Mouse (Mus musculus) midbrain, embryonic 16.5 days (tissue): Measurements from ENCODE around the gene Rps27a. TPM values are rescaled to one million over a fixed set of nuclear protein-coding genes. Genes with fewer than 3 reads are reported as not detected.

Experiments used
- ATAC-seq: fragments of 200-750 bp; cut with Nextera tagmentation; 2 replicates; pipeline ENCODE4 v1.8.0; 2017; ENCODE audit warnings: moderate TSS enrichment
- H3K27ac ChIP-seq: fragments of 300-500 bp; sonication (generic); 2 replicates; pipeline ENCODE4 v1.5.1; 2014; ENCODE audit warnings: mild to moderate bottlenecking, low read length, mixed read lengths
- H3K27me3 ChIP-seq: fragments of 300-500 bp; sonication (generic); 2 replicates; pipeline ENCODE4 v1.6.1; 2014; ENCODE audit warnings: low read depth, low read length, mixed read lengths; ENCODE audit not compliant: control insufficient read depth, insufficient read depth
- H3K36me3 ChIP-seq: fragments of 300-500 bp; sonication (generic); 2 replicates; pipeline ENCODE4 v1.6.1; 2014; ENCODE audit warnings: mild to moderate bottlenecking, low read length, moderate library complexity, mixed read lengths; ENCODE audit not compliant: control insufficient read depth, insufficient read depth
- H3K4me1 ChIP-seq: fragments of 300-500 bp; sonication (generic); 2 replicates; pipeline ENCODE4 v1.6.1; 2014; ENCODE audit warnings: mild to moderate bottlenecking, low read length, mixed read lengths; ENCODE audit not compliant: control insufficient read depth, insufficient read depth
- H3K4me2 ChIP-seq: fragments of 300-500 bp; sonication (generic); 2 replicates; pipeline ENCODE4 v1.6.1; 2014; ENCODE audit warnings: mild to moderate bottlenecking, low read length, mixed read lengths
- H3K4me3 ChIP-seq: fragments of 300-500 bp; sonication (generic); 2 replicates; pipeline ENCODE4 v1.5.1; 2014; ENCODE audit warnings: low read depth, mild to moderate bottlenecking, low read length, moderate library complexity, mixed read lengths
- H3K9ac ChIP-seq: fragments of 300-500 bp; sonication (generic); 2 replicates; pipeline ENCODE4 v1.6.1; 2014; ENCODE audit warnings: low read depth, low read length, mixed read lengths
- H3K9me3 ChIP-seq: fragments of 300-500 bp; sonication (generic); replicated peaks from 2 replicates; pipeline ENCODE4 v1.6.1; 2014; ENCODE audit warnings: mild to moderate bottlenecking, low read length, mixed read lengths; ENCODE audit not compliant: control insufficient read depth, poor library complexity, severe bottlenecking
- WGBS: fragments of 180-500 bp; shearing (Covaris S2); extraction: QIAGEN DNeasy Blood & Tissue Kit; methylation state at CpG from one replicate; pipeline ENCODE4 v1.1.7; 2014; 5-methylcytosine and 5-hydroxymethylcytosine counted together
- polyA plus RNA-seq: library from polyadenylated mRNA; unstranded; fragments of >200 nt; fragmentation: Nextera tagmentation; extraction: Ambion mirVana; gene quantifications from 2 replicates; pipeline ENCODE4 v1.2.1, GENCODE M21; 2015

The Rps27a gene
- polyA plus RNA-seq, 1 experiment from 2014 or later: 485 TPM

DNA sequence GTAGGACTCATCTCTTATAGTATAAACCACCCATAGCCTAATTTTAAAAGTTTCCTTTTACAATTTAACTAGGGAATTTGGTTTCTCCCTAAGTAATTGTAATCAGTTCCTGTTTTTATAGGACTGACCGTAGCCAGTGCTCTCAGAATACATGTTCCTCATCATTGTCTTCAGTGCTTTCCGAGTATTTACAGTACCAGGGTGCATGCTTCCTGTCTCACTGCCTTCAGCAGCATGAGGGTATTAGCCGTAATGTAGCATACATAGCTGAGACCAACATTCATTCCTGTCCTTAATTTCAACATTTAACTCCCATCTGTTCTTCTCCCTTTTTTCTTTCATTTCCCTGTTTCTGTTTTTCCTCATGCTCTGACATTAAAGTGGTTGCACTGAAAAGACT, 50.9 kb downstream of the Rps27a start:
- Histone ChIP-seq H3K4me1 (no peaks in the 10 kb centered on the region), H3K4me2 (no peak overlapping the region), H3K36me3 (peaks cover 26% of the 10 kb centered on the region), H3K9ac (no peak overlapping the region), H3K27me3 (no peaks in the 10 kb centered on the region), H3K9me3 (no peaks in the 10 kb centered on the region), H3K4me3 (no peak overlapping the region), H3K27ac (no peak overlapping the region)
- WGBS: 89% methylated on average over 3 of the region's 3 CpGs
- ATAC-seq: no peak

Other genes with a start within 250 kb of the Rps27a start
- 70.1 and 80.5 TPM in 2 replicates for gene Ccdc88a, start 174.5 kb downstream of the Rps27a start, polyA plus RNA-seq
- gene Prorsd1, start 33.1 kb downstream of the Rps27a start, polyA plus RNA-seq: 7.3 and 8.4 TPM in 2 replicates
- 43.3 and 48.7 TPM in 2 replicates for gene Mtif2, start 21.7 kb downstream of the Rps27a start, polyA plus RNA-seq
- 0.12 and 0.14 TPM in 2 replicates for gene Clhc1, start 159 bp downstream of the Rps27a start, polyA plus RNA-seq
- 140 and 142 TPM in 2 replicates for gene Rtn4, start 144.8 kb upstream of the Rps27a start, polyA plus RNA-seq